Comparison of ENCODE assay signal across 9 mouse cellular contexts in the genomic region with DNA sequence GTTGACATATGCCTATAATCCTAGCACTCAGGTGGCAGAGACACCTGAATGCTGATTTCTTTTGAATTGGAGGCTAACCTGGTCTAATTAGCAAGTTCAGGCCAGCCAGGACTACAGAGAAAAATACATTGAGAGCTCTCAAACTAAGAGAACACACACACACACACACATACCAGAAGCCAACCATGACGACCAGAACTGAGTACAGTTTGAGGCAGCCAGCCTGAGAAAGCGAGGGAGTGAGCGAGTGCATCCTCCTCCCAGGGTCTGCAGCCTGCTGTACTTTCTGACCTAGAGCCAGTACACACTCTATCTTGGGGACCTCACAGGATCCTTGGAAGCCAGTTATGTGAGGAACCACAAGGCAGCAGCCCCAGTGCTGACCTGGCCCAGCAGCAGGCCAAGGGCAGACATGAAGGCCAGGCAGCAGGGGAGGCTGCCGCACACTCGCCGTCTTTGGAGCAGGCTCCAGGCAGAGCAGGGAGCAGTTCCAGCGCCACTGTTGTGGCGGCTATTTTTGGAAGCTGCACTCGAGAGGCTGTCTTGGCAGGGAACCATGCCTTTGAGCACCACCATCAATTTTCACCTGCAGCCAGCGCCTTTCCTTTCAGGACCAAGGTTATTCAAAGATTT.
A peak's percentile ranks its signal among the peaks of the same experiment; 100 is the strongest.
DNase-seq lines count a peak whose midpoint lies in the region; ATAC-seq lines count a peak whose summit lies in the region.
"Had no signal": no experiment of that assay in that cellular context is flagged by ENCODE, and none has a peak within 500 bp of the region (broad histone marks: within the 10 kb centered on the region; RNA-seq: fewer than 3 reads in every experiment).

No protein-coding gene starts in this region.

- H3K4me1 ChIP-seq in heart, embryonic 15.5 days (replicated peaks) = peaks cover 15% of the 10 kb centered on the region

- peak overlapping the region; percentile 77 for H3K27ac ChIP-seq in heart, embryonic 15.5 days

- no peak overlapping the region for H3K4me3 ChIP-seq in heart, embryonic 15.5 days
- H3K4me3 ChIP-seq: myocyte had no signal

- 35% methylated on average over 10 of the region's 10 CpGs for WGBS in heart, embryonic 15.5 days

- no peak overlapping the region for H3K9ac ChIP-seq in heart, embryonic 15.5 days

- H3K36me3 ChIP-seq in heart, embryonic 15.5 days = no peaks in the 10 kb centered on the region

- intact Hi-C loops in left cerebral cortex, postnatal 36 days (cut with DNase I) = no loop called here

- peak; percentile 70; the same call in 1 of the 2 replicates for ATAC-seq in heart, embryonic 15.5 days (replicated peaks; ENCODE audit: insufficient number of reproducible peaks, insufficient read depth, low FRiP score, low read depth)

- H3K4me2 ChIP-seq in heart, embryonic 15.5 days = no peak overlapping the region

- DNase-seq in gastrocnemius, adult 18-20 months (ENCODE audit: low spot score) = peak; percentile 63
- DNase-seq in gastrocnemius, postnatal 4 days (ENCODE audit: low spot score in 2 of 2) = no peak
- DNase-seq in cerebellum, adult 8-10 months = peak; percentile 42
- peak; percentile 39 to 45 for DNase-seq in lung, adult 18-20 months
- no peak for DNase-seq in T-cell, adult 2 months (ENCODE audit: low spot score)
- no peak for DNase-seq in left cerebral cortex, postnatal 36 days (ENCODE audit: low spot score in 2 of 2)
- DNase-seq in spleen, postnatal 14 days (ENCODE audit: low spot score in 2 of 2) = no peak

- no peaks in the 10 kb centered on the region for H3K9me3 ChIP-seq in heart, embryonic 15.5 days (replicated peaks)

- H3K27me3 ChIP-seq in heart, embryonic 15.5 days = no peaks in the 10 kb centered on the region

Comparison
In these comparisons a context has a peak if more than half of its experiments do, and no peak if none do; other contexts are left out.
1. DNase-seq: peak in gastrocnemius, adult 18-20 months (single experiment), cerebellum, adult 8-10 months (single experiment) and lung, adult 18-20 months (2 of 2); none in gastrocnemius, postnatal 4 days (0 of 2), T-cell, adult 2 months (single experiment), left cerebral cortex, postnatal 36 days (0 of 2) and spleen, postnatal 14 days (0 of 2).